Mouse (Mus musculus): Measurements from ENCODE around the gene Apoc4. TPM values are rescaled to one million over a fixed set of nuclear protein-coding genes. Genes with fewer than 3 reads are reported as not detected.

Gene Apoc4
- polyA plus RNA-seq, 1 experiment, result 1.5 TPM

GRCm38 (mm10) chr7:19634591-19634990, 46.7 kb downstream of the Apoc4 start:
- Histone ChIP-seq H3K27me3 (ENCODE audit: control insufficient read depth, insufficient read depth, low read length) (no peaks in the 10 kb centered on the region), H3K4me3 (ENCODE audit: control insufficient read depth, insufficient read depth, low read length) (no peak overlapping the region), H3K36me3 (ENCODE audit: control insufficient read depth, insufficient read depth, low read length) (peaks cover 52% of the 10 kb centered on the region), H3K4me1 (replicated peaks; ENCODE audit: control insufficient read depth, insufficient read depth, low read length) (peaks cover 2% of the 10 kb centered on the region), H3K27ac (ENCODE audit: control insufficient read depth, insufficient read depth, low read length) (0 out of 2 replicates have a peak overlapping the region, but pooled peaks have one; percentile 5)
- 93% methylated on average over 2 of the region's 2 CpGs for WGBS
- TF ChIP-seq POLR2A (IDR thresholded peaks at IDR 0.05; ENCODE audit: control insufficient read depth, extremely low read depth, insufficient read depth, low read length, poor library complexity) (no peak), CTCF (IDR thresholded peaks at IDR 0.05; ENCODE audit: borderline replicate concordance, control insufficient read depth, extremely low read depth, insufficient read depth, low read length, poor library complexity) (no peak)
- DNase-seq, result no peak

DNA sequence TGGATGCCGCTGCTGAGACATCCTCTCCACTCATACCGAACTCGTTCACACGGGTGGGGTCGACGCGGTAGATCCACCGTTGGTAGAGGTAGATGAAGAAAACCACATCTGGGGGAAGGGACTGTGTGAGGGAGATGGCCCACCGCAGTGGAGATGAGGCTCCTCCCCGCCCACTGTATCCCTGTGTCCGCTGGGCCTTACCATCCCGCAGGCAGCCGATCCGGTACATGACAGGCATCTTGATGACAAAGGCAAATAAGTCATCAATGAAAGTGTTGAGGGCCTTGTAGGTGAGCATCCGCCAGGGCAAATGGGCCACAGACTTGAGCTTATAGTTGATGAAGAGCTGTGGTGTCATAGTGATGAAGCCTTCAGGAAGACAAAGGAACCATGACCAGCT, 47.4 kb downstream of the Apoc4 start:
- Histone ChIP-seq H3K4me3 (ENCODE audit: control insufficient read depth, insufficient read depth, low read length) (no peak overlapping the region), H3K27ac (ENCODE audit: control insufficient read depth, insufficient read depth, low read length) (no peak overlapping the region), H3K36me3 (ENCODE audit: control insufficient read depth, insufficient read depth, low read length) (peaks cover 48% of the 10 kb centered on the region), H3K4me1 (replicated peaks; ENCODE audit: control insufficient read depth, insufficient read depth, low read length) (peaks cover 4% of the 10 kb centered on the region), H3K27me3 (ENCODE audit: control insufficient read depth, insufficient read depth, low read length) (no peaks in the 10 kb centered on the region)
- WGBS, result 69% methylated on average over 15 of the region's 15 CpGs
- TF ChIP-seq CTCF (IDR thresholded peaks at IDR 0.05; ENCODE audit: borderline replicate concordance, control insufficient read depth, extremely low read depth, insufficient read depth, low read length, poor library complexity), result no peak
- TF ChIP-seq POLR2A (IDR thresholded peaks at IDR 0.05; ENCODE audit: control insufficient read depth, extremely low read depth, insufficient read depth, low read length, poor library complexity), result no peak
- DNase-seq, result no peak

- Histone ChIP-seq H3K4me3 (ENCODE audit: control insufficient read depth, insufficient read depth, low read length) (no peak overlapping the region), H3K36me3 (ENCODE audit: control insufficient read depth, insufficient read depth, low read length) (peaks cover 41% of the 10 kb centered on the region), H3K27me3 (ENCODE audit: control insufficient read depth, insufficient read depth, low read length) (no peaks in the 10 kb centered on the region), H3K27ac (ENCODE audit: control insufficient read depth, insufficient read depth, low read length) (no peak overlapping the region), H3K4me1 (replicated peaks; ENCODE audit: control insufficient read depth, insufficient read depth, low read length) (peaks cover 7% of the 10 kb centered on the region)
- no peak for DNase-seq
- 98% methylated on average over 17 of the region's 17 CpGs for WGBS
- no peak for TF ChIP-seq POLR2A (IDR thresholded peaks at IDR 0.05; ENCODE audit: control insufficient read depth, extremely low read depth, insufficient read depth, low read length, poor library complexity)
- no peak for TF ChIP-seq CTCF (IDR thresholded peaks at IDR 0.05; ENCODE audit: borderline replicate concordance, control insufficient read depth, extremely low read depth, insufficient read depth, low read length, poor library complexity)
These were observed 48.1 kb downstream of the Apoc4 start for GRCm38 (mm10) chr7:19633197-19633596.

DNA sequence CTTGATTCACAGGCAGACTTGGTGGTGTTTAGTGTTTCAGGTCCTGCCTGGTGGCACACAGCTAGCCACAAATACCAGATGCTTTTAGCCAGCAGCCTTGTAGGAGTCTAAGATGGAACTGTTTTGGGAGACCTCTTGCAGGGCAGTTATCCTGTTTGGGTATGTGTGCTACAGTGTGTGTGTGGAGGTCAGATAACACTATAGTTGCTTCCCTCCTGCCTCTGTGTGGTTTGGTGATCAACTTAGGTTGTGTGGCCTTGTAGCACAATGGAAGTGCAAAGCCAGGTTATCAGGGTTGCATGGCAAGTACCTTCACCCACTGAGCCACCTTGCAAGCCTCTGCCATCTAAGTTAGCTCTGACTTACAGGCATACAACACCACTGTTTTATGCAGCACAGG, 48.6 kb downstream of the Apoc4 start:
- Histone ChIP-seq H3K4me3 (ENCODE audit: control insufficient read depth, insufficient read depth, low read length) (no peak overlapping the region), H3K27me3 (ENCODE audit: control insufficient read depth, insufficient read depth, low read length) (no peaks in the 10 kb centered on the region), H3K27ac (ENCODE audit: control insufficient read depth, insufficient read depth, low read length) (no peak overlapping the region), H3K36me3 (ENCODE audit: control insufficient read depth, insufficient read depth, low read length) (peaks cover 36% of the 10 kb centered on the region), H3K4me1 (replicated peaks; ENCODE audit: control insufficient read depth, insufficient read depth, low read length) (peaks cover 12% of the 10 kb centered on the region)
- TF ChIP-seq CTCF (IDR thresholded peaks at IDR 0.05; ENCODE audit: borderline replicate concordance, control insufficient read depth, extremely low read depth, insufficient read depth, low read length, poor library complexity), result no peak
- no peak for TF ChIP-seq POLR2A (IDR thresholded peaks at IDR 0.05; ENCODE audit: control insufficient read depth, extremely low read depth, insufficient read depth, low read length, poor library complexity)
- no peak for DNase-seq

- no peak for DNase-seq
- no peak overlapping the region for H3K27ac ChIP-seq (ENCODE audit: control insufficient read depth, insufficient read depth, low read length)
- no peaks in the 10 kb centered on the region for H3K27me3 ChIP-seq (ENCODE audit: control insufficient read depth, insufficient read depth, low read length)
- no peak overlapping the region for H3K4me3 ChIP-seq (ENCODE audit: control insufficient read depth, insufficient read depth, low read length)
- TF ChIP-seq POLR2A (IDR thresholded peaks at IDR 0.05; ENCODE audit: control insufficient read depth, extremely low read depth, insufficient read depth, low read length, poor library complexity) (no peak), CTCF (IDR thresholded peaks at IDR 0.05; ENCODE audit: borderline replicate concordance, control insufficient read depth, extremely low read depth, insufficient read depth, low read length, poor library complexity) (no peak)
- H3K36me3 ChIP-seq (ENCODE audit: control insufficient read depth, insufficient read depth, low read length), result peaks cover 32% of the 10 kb centered on the region
- peaks cover 13% of the 10 kb centered on the region for H3K4me1 ChIP-seq (replicated peaks; ENCODE audit: control insufficient read depth, insufficient read depth, low read length)
These were observed 49.0 kb downstream of the Apoc4 start for GRCm38 (mm10) chr7:19632275-19632674.

DNA sequence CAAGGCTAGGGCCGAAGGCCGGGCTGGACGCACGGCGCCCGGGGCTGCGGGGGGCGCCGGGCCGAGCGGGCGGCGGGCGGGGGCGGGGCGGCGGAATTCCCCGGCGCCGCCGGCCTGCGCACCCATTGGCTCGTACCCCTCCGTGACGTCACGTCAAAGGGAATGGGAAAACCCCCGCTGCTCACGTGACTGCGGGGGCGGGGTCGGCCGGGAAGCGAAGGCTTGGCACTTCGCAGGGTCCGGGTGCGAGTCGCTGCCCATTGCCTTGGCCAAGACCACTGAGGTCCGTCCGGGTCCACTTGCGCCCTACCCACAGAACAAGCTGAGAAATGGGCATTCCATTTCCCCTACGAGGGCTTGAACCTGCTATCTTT, 51.9 kb downstream of the Apoc4 start, which contains the start of gene Relb:
Gene Relb (minus strand): TSS at position 78 of the 374 bp plus-strand sequence.
- peak within 1 kb of the TSS; percentile 53; the same call in 1 of the 2 replicates for H3K27ac ChIP-seq (ENCODE audit: control insufficient read depth, insufficient read depth, low read length)
- under 1% methylated on average over 34 of the region's 41 CpGs for WGBS

More for the DNA sequence above, 51.9 kb downstream of the Apoc4 start, which contains the start of gene Relb:
- 0 out of 2 replicates have a peak, but pooled peaks have one; percentile 26 for TF ChIP-seq CTCF (IDR thresholded peaks at IDR 0.05; ENCODE audit: borderline replicate concordance, control insufficient read depth, extremely low read depth, insufficient read depth, low read length, poor library complexity)
- no peak for TF ChIP-seq POLR2A (IDR thresholded peaks at IDR 0.05; ENCODE audit: control insufficient read depth, extremely low read depth, insufficient read depth, low read length, poor library complexity)
- H3K36me3 ChIP-seq (ENCODE audit: control insufficient read depth, insufficient read depth, low read length), result peaks cover 14% of the 10 kb centered on the region; the same call in 1 of the 2 replicates
- peak within 1 kb of the TSS; percentile 69 for H3K4me3 ChIP-seq (ENCODE audit: control insufficient read depth, insufficient read depth, low read length)
- H3K4me1 ChIP-seq (replicated peaks; ENCODE audit: control insufficient read depth, insufficient read depth, low read length), result peaks cover 13% of the 10 kb centered on the region
- peak; percentile 89 for DNase-seq
- H3K27me3 ChIP-seq (ENCODE audit: control insufficient read depth, insufficient read depth, low read length), result no peaks in the 10 kb centered on the region

All from thymus, adult 2 months (tissue).